Comparison of ENCODE assay signal across 29 mouse cellular contexts in the genomic region with DNA sequence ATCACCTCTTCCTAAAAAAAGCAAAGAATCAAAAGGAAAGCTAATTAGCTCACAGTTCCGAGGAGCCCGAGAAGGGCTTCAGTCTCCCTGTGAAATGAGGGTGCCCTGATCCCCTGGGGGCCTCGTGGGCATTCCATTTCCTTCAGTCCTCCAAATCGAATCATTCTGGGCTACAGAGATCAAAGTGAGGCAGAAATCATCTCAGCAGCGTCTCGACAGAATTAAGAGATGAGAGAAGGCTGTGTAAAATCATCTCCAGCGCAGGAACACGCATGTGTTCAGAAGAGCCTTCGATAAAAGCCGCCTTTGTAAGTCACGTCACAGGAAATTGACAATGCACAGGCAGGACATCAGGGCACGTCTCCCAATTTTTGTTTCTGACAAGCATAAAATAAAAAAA.
DNase-seq lines count a peak whose midpoint lies in the region; ATAC-seq and TF ChIP-seq lines count a peak whose summit lies in the region.
"Had no signal": no experiment of that assay in that cellular context is flagged by ENCODE, and none has a peak within 500 bp of the region (broad histone marks: within the 10 kb centered on the region; RNA-seq: fewer than 3 reads in every experiment).

No protein-coding gene starts in this region.

- TF ChIP-seq CTCF in brain, embryonic 14.5 days (IDR thresholded peaks at IDR 0.05; ENCODE audit: borderline replicate concordance, extremely low read depth, insufficient read depth, insufficient read length): no peak

- no peaks in the 10 kb centered on the region for H3K27me3 ChIP-seq in midbrain, embryonic 15.5 days (replicated peaks)
- H3K27me3 ChIP-seq in midbrain, embryonic 10.5 days (ENCODE audit: low read depth, poor library complexity, severe bottlenecking): no peaks in the 10 kb centered on the region
- H3K27me3 ChIP-seq in neural tube, embryonic 11.5 days (ENCODE audit: control insufficient read depth, insufficient read depth, low read length): no peaks in the 10 kb centered on the region
- H3K27me3 ChIP-seq in neural tube, embryonic 15.5 days (replicated peaks): no peaks in the 10 kb centered on the region
- H3K27me3 ChIP-seq: CH12.LX; embryonic facial prominence, embryonic 13.5 days; embryonic facial prominence, embryonic 15.5 days; forebrain, embryonic 12.5 days had no signal

- intact Hi-C loops in heart, postnatal 14 days (cut with DNase I): no loop called here

- no peak for TF ChIP-seq POLR2A in brain, embryonic 14.5 days (IDR thresholded peaks at IDR 0.05; ENCODE audit: borderline replicate concordance, extremely low read depth, insufficient read depth, insufficient read length, poor library complexity, severe bottlenecking)

- H3K4me1 ChIP-seq in midbrain, embryonic 15.5 days: peaks cover 9% of the 10 kb centered on the region
- H3K4me1 ChIP-seq in midbrain, embryonic 10.5 days: no peaks in the 10 kb centered on the region
- no peaks in the 10 kb centered on the region for H3K4me1 ChIP-seq in neural tube, embryonic 11.5 days (ENCODE audit: control insufficient read depth, insufficient read depth, low read length)
- H3K4me1 ChIP-seq in neural tube, embryonic 15.5 days: no peaks in the 10 kb centered on the region
- H3K4me1 ChIP-seq: embryonic facial prominence, embryonic 13.5 days; embryonic facial prominence, embryonic 15.5 days; forebrain, embryonic 10.5 days; forebrain, embryonic 12.5 days had no signal

- no peaks in the 10 kb centered on the region for H3K36me3 ChIP-seq in midbrain, embryonic 15.5 days (replicated peaks)
- no peaks in the 10 kb centered on the region for H3K36me3 ChIP-seq in midbrain, embryonic 10.5 days
- H3K36me3 ChIP-seq in neural tube, embryonic 11.5 days (ENCODE audit: control insufficient read depth, insufficient read depth, low read length): no peaks in the 10 kb centered on the region
- no peaks in the 10 kb centered on the region for H3K36me3 ChIP-seq in neural tube, embryonic 15.5 days
- H3K36me3 ChIP-seq: embryonic facial prominence, embryonic 13.5 days; embryonic facial prominence, embryonic 15.5 days; forebrain, embryonic 10.5 days; forebrain, embryonic 12.5 days; G1E had no signal

- H3K4me3 ChIP-seq in midbrain, embryonic 15.5 days: no peak overlapping the region
- no peak overlapping the region for H3K4me3 ChIP-seq in midbrain, embryonic 10.5 days
- H3K4me3 ChIP-seq in neural tube, embryonic 11.5 days (ENCODE audit: low read depth, low read length): no peak overlapping the region
- H3K4me3 ChIP-seq in neural tube, embryonic 15.5 days (replicated peaks): no peak overlapping the region
- H3K4me3 ChIP-seq: embryonic facial prominence, embryonic 13.5 days; embryonic facial prominence, embryonic 15.5 days; erythroblast, embryonic 14.5 days; forebrain, embryonic 10.5 days; forebrain, embryonic 12.5 days had no signal

- peak overlapping the region; percentile 43 for H3K27ac ChIP-seq in midbrain, embryonic 15.5 days
- no peak overlapping the region for H3K27ac ChIP-seq in midbrain, embryonic 10.5 days (replicated peaks)
- no peak overlapping the region for H3K27ac ChIP-seq in neural tube, embryonic 11.5 days (ENCODE audit: low read depth, low read length)
- H3K27ac ChIP-seq in neural tube, embryonic 15.5 days (replicated peaks): no peak overlapping the region
- H3K27ac ChIP-seq: embryonic facial prominence, embryonic 13.5 days; embryonic facial prominence, embryonic 15.5 days; forebrain, embryonic 10.5 days; forebrain, embryonic 12.5 days had no signal

- no peak overlapping the region for H3K4me2 ChIP-seq in midbrain, embryonic 15.5 days
- no peak overlapping the region for H3K4me2 ChIP-seq in neural tube, embryonic 11.5 days (ENCODE audit: low read depth)
- no peak overlapping the region for H3K4me2 ChIP-seq in neural tube, embryonic 15.5 days
- H3K4me2 ChIP-seq: embryonic facial prominence, embryonic 13.5 days; embryonic facial prominence, embryonic 15.5 days; forebrain, embryonic 12.5 days had no signal

- peak; percentile 58 for DNase-seq in heart, adult 11 months
- DNase-seq in heart, postnatal 14 days: no peak
- DNase-seq in midbrain, embryonic 10.5 days (ENCODE audit: low spot score): no peak
- DNase-seq in neural tube, embryonic 11.5 days (ENCODE audit: low spot score): peak; percentile 4
- DNase-seq in brain, embryonic 14.5 days (ENCODE audit: low read depth): peak; percentile 46
- DNase-seq: adrenal gland, adult 8-10 months; adrenal gland, postnatal 14 days; adrenal gland, postnatal 36 days; B cell, adult 2 months; cerebellum, adult 11 months; cerebellum, adult 18-20 months; cerebellum, adult 8-10 months; cerebellum, adult 9-11 months; cerebellum, postnatal 14 days; cerebellum, postnatal 36 days; embryo, embryonic 11 days had no signal

- 41% methylated on average over 12 of the region's 12 CpGs for WGBS in midbrain, embryonic 15.5 days
- 84% methylated on average over 12 of the region's 12 CpGs for WGBS in midbrain, embryonic 10.5 days
- WGBS in neural tube, embryonic 11.5 days: 76% methylated on average over 12 of the region's 12 CpGs
- 72% methylated on average over 12 of the region's 12 CpGs for WGBS in neural tube, embryonic 15.5 days

- no peaks in the 10 kb centered on the region for H3K9me3 ChIP-seq in midbrain, embryonic 15.5 days
- no peaks in the 10 kb centered on the region for H3K9me3 ChIP-seq in midbrain, embryonic 10.5 days (replicated peaks)
- H3K9me3 ChIP-seq in neural tube, embryonic 11.5 days (ENCODE audit: control insufficient read depth, low read length): no peaks in the 10 kb centered on the region
- H3K9me3 ChIP-seq in neural tube, embryonic 15.5 days (replicated peaks): no peaks in the 10 kb centered on the region
- H3K9me3 ChIP-seq: embryonic facial prominence, embryonic 13.5 days; embryonic facial prominence, embryonic 15.5 days; forebrain, embryonic 10.5 days; forebrain, embryonic 12.5 days had no signal

- ATAC-seq in midbrain, embryonic 15.5 days (replicated peaks): peak; percentile 52; the same call in 1 of the 2 replicates
- no peak for ATAC-seq in neural tube, embryonic 11.5 days (ENCODE audit: insufficient read depth, low FRiP score, low TSS enrichment)
- ATAC-seq in neural tube, embryonic 15.5 days (ENCODE audit: low FRiP score): no peak
- ATAC-seq: activated CD4-positive, CD25-positive, alpha-beta regulatory T cell, adult 4 months; CD4-positive, CD25-positive, alpha-beta regulatory T cell, adult 4 months; forebrain, embryonic 14.5 days; Patski had no signal

- H3K9ac ChIP-seq in midbrain, embryonic 15.5 days: no peak overlapping the region
- no peak overlapping the region for H3K9ac ChIP-seq in neural tube, embryonic 11.5 days (ENCODE audit: low read length)
- H3K9ac ChIP-seq in neural tube, embryonic 15.5 days (replicated peaks): no peak overlapping the region
- H3K9ac ChIP-seq: embryonic facial prominence, embryonic 13.5 days; embryonic facial prominence, embryonic 15.5 days; forebrain, embryonic 12.5 days had no signal

Comparison
In these comparisons a context has a peak if more than half of its experiments do, and no peak if none do; other contexts are left out.
1. DNase-seq: peak in heart, adult 11 months (single experiment), neural tube, embryonic 11.5 days (single experiment) and brain, embryonic 14.5 days (single experiment); none in heart, postnatal 14 days (0 of 2) and midbrain, embryonic 10.5 days (single experiment).